Mouse (Mus musculus): ENCODE results near the gene Tnik.

Gene Tnik

DNA sequence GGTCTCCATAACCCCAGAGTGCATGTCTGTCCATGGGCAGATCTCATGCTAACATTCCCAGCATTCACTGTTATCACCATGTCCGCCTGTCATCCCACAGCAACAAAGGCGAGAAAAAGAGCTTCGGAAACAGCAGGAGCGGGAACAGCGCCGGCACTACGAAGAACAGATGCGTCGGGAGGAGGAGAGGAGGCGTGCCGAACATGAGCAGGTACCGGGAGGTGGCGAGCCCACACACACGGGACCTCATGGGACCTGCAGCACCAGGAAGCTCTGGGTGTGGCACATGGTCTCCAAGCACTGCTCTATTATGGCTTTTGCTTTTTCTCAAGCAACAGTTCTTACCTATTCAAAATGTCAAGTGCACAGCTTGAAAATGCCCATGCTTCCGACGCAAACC is 330.9 kb downstream of the Tnik start:
- in situ Hi-C loops (cut with MboI, MseI) = no loop called here

DNA sequence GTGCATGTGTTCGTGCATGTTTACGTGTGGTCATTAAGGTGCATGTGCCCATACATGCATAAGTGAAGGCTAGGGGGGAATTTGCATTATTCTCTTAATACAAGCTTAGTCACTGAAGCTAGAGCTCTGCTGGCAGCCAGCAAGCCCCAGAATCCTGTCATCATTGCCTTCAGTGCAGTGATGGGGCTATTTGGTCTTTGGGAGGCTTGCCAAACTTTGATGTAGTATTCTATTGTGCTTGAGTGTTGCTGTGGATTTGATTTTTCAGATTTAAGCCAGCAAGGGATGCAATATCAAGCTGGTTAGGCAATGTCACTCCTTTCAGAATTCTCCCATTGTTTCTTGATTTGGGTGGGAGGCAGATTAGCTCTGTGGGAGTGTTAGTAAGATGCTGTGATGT is 336.5 kb downstream of the Tnik start:
- in situ Hi-C loops (cut with MboI, MseI) = no loop called here

DNA sequence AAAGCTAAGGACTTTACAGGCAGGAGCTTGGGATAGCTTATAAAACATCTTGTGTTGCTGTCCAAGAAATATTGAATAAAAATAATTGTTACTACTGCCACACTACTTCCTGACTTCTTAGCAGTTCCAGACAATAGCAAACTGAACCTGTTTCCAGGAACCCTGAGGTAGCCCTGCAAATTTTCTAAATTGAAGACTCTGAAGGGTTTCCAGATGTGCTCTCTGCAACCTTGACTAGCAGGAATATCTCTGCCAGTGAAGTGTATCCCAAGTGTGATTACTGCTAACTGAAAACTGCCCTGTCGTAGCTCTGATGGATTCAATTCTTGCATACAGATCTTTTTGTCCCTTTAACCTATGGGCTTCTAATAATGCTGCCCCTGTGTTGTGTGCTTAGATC is 343.7 kb downstream of the Tnik start:
- in situ Hi-C loops (cut with MboI, MseI) = no loop called here

DNA sequence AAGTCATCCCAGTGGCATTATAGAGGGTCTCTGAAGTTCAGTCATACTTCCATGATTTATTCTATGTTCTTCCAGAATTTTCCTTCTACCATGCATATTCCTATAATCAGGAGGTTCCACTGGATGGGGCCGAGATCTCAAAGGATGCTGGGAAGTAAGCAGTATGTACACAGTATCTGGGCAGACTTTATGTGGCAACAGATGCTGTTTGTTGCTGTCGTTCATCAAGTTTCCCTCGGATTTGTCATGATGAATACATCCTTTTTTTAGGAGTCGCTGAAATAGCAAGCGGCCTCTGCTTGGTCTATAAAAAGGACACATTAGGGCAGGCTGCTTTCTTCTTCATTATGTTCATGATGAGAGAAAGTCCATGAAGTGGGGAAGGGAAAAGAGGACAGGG is 349.3 kb downstream of the Tnik start:
- in situ Hi-C loops (cut with MboI, MseI) = no loop called here

DNA sequence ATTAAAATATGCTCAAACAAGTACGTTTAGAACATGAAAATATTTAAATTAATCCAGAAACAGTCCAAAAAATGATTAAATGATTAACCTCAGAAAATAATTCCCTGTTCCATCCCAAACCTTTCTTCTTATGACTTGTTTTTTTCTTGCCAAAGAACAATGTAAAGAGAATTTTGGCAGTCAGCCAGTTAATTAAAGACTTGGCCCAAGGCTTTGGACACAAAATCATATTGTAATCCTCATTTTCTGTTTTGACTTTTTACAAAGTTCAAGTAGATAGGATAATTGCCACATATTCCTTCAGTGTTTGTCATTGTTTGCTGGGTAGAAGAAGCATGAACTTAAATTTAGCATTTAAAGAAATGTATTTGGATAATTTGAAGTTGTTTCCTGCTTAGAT is 353.4 kb downstream of the Tnik start:
- in situ Hi-C loops (cut with MboI, MseI) = no loop called here

DNA sequence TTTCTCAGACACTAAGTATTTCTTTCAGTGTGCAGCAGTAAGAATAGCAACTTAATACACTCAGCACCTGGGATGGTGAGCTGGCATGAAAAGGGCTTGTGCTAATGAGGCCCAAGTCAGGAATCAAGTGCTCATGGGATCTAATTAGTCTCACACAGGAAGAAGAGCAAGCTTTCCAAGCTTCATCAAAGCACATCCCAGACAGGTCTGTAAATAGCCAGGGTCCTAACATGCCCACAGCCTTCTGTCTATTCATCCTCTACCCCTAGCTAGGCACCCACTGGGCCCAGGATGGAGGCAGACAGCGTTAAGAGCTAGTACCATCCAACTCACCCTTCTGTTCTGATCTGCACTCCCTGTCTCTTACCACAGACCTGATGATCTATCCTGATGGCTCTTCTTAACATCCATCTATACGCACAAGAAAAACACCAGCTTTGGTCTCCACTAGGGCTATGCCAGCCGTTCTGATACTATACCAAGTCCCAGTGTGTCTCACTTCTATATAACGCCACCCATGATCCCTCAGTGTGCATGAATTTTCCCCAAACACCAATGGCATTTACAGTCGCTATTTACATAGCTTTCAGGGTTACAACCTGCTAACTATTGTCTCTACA is 354.1 kb downstream of the Tnik start:
- in situ Hi-C loops (cut with MboI, MseI) = no loop called here

DNA sequence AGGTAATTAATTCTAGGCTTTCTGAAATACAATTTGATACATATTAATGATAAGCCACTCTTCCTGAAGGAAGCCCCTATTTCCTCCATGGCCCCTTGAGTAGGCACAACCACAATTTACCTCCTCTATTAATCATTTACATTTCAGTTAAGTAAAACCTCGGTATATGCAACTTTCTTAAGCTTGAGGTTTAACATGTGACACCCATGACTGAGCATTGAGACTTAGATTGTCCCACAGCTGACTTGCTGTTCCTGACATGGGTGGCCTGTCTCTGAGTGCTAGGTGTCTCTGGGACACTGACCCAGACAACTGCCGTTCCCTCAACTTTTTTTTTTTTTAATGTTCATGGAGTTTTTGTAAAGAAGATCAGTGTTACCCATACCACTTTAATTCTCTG is 358.8 kb downstream of the Tnik start:
- in situ Hi-C loops (cut with MboI, MseI) = loop anchor here (5.0 kb wide), 1 partner anchor 64 kb away; no protein-coding TSS in a partner anchor

DNA sequence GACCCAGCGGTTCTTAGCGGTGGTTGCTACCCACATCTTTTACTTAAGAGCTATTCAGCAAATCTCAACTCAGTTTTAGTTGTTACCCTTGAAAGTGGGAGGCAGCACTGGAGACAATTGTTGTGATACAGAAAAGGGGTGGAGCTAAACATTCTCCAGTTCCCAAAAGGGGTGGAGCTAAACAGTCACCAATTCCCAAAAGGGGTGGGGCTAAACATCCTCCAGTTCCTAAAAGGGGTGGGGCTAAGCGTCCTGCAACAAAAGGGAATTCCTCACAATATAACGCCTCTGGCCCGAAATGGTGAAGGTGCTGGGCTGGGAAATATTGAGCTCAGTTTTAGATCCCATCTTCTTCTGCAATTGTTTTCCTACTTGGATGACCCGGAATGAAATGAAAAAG is 363.8 kb downstream of the Tnik start:
- in situ Hi-C loops (cut with MboI, MseI) = no loop called here

DNA sequence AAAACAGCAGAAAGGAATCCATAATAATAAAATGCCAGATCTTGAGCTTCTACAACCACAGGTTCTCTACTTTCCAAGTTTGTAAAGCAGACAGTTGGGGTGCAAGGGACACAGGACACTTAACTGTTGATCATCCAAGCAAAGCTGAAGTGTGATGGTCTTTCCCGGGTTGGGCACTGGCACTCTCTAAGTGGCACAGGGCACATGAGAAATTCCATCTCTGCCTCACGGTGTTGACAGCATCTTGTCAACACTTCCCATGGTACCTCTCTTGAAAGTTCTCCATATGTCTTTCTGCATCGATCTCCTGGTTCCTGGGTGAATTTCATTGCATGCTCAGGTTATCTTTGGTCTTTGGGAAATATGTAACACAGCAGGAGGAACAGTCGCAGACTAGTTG is 373.8 kb downstream of the Tnik start:
- in situ Hi-C loops (cut with MboI, MseI) = no loop called here

DNA sequence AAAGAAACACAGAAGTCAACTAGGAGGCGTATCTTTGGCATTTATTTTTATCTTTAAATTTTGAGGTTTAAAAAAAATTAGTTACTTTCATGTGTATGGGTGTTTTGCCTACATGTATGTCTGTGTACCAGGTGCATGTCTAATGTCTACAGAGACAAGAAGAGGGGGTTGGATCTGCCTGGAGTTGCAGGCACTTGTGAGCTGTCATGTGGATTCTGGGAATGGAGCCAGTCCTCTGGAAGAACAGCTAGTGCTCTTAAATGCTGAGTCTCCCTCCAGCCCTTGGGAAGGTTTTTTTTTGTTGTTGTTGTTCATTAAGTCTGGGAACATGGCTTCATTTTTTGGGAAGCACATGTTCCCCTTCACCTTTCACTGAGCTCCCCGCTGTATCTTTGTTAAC is 375.9 kb downstream of the Tnik start:
- in situ Hi-C loops (cut with MboI, MseI) = no loop called here

DNA sequence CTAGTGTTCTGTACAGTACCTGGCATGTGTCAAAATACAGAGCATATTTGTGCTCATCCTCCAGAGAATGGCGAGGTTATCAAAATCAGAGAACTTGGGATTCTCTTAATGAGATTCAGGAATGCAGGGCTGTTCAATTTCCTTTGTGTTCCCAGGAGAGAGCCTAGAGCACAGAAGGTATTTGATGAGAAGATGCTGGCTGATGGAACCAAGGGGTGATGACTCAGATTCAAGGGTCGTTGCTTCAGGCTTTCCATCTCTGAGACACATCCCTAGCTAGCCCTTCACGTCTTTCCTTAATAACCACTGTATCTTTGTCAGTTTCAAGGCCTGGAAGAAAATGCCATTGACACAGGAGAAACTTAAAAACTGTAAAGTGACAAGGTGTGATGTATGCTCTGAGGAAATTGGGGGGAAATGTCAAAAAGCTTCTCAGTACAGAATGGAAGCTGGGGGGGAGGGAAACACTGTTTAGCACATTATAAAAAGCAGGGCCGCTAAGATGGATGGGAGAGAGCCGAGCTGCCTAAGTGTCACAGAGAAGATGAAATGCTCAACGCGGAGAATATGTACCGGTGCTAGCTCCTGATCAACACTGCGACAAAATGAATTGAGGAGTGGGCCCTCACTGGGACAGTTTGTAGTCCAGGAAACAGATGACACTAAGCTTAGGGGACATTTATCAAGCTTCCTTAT is 380.4 kb downstream of the Tnik start:
- in situ Hi-C loops (cut with MboI, MseI) = no loop called here

DNA sequence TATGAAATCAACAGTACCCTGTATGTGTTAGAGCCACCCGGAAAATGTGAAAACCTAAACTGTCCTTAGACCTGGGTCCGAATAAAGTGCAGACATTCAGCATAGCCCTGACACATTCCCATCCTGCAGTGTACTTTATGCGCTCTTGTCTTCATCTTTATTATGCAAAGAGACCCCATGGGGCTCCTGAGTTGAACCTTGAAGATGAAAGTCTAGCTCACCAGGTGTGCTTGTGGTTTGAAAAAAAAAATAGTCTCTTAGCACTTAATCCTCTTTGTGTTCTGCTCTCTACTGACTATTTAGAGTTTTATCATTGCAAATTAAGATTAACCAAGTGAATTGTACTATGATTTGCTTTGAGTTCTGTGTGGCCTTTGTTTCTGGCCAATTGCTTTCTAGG is 389.6 kb downstream of the Tnik start:
- in situ Hi-C loops (cut with MboI, MseI) = no loop called here

DNA sequence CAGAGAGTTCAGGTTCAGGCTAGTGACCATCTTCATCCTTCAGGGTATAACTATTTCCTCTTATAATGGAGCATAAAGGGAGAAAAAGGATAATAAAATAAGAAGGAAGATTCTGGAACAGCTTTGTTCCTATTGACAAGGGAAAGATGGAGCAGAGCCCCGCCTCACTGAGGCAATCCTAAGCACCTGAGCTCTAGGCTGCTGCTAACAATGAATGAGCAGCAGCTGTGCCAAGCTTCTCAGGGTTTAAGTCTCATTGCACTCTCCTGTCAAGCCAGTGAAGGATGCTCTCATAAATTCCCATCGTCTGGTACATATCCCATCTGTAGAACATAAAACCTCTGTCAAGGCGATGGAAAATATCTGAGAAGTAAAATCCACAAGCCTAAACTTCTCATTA is 390.0 kb downstream of the Tnik start:
- in situ Hi-C loops (cut with MboI, MseI) = no loop called here

DNA sequence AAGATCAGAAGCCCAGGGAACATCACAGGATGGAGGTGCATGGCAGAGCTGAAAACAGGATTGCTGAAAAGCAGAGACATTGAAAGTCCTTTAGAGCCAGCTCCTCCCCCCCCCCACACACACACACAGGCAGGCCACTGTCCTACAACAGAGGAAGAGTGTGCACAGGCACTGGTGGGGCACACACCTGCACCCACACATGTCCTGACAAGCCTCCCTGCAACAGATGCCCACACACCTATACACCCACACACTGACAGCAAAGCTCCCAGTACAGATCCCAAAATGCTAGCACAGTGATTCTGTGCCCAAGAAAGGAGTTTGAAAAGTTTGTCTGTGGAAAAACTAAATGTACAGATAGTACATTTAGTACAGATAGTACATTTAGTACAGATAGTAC is 391.7 kb downstream of the Tnik start:
- in situ Hi-C loops (cut with MboI, MseI) = no loop called here

DNA sequence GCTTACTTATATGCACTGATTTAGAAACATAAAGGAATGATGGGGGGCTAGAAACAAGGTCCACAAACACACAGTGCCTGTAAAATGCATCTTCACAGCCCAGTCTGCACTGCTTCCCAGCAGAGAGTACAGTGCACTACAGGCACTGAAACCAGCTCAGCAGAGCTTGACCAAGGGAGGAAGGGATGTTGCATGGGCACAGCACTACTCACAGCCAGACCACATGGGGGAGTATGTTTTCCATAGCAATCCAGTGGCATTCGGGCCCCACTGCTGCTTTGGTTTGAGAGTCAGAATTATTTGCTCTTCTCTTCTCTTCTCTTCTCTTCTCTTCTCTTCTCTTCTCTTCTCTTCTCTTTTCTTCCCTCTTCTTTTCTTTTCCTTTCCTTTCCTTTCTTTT is 395.3 kb downstream of the Tnik start:
- in situ Hi-C loops (cut with MboI, MseI) = no loop called here

DNA sequence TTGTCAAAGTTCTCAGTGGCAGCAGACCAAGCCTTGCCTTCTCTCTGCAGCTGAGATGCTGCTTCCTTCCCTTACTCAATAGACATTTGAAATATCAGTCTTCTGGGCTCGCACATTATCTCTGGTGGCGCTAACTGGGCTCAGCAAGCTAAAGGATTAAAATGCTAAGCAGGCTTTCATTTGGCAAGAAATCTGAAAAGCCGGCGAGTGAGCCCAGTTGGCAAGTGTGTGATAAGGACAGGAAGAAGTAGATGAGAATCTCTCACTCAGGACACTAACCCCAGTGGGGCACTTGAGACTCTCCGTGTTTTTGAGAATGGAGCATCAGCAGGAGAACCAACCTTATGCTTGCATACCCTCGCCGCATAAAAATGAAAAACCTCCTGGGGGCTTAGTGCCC is 417.8 kb downstream of the Tnik start:
- in situ Hi-C loops (cut with MboI, MseI) = no loop called here

DNA sequence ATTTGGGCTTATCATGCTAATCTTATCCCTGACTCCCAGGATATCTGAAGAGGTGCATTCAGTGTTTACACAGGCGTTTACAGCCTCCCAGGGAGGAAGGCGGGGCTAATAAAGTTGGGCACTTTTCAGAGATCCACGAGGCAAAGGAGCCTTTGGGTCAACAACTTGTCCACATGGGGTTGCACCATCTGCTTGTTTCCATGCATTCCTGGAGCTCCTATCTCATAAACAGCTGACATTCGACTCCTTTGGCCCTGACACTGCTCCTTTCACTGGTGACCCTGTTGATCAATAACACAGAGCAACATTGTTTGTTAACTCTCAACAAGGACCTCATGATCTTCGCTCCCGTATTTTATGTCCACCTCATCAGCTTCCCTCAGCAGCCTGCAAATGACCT is 418.9 kb downstream of the Tnik start:
- in situ Hi-C loops (cut with MboI, MseI) = no loop called here

DNA sequence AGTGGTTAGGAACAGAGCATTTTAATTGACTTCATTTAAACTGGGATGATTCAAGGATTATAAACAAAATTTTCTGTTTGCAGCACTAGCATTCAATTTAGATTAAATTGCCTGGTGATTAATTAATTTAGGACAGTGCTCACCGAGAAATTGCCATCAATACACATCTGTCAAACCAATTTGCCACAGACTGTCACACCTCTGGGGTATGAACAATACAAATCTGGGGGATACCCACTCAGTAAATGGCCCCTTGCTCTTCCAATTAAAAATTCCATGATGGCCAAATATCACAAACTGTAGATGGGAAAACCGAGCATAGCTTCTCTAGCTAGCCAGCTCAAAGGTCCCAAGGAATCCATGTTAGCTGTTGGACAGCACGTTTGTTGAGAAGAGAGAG is 419.4 kb downstream of the Tnik start:
- in situ Hi-C loops (cut with MboI, MseI) = no loop called here

DNA sequence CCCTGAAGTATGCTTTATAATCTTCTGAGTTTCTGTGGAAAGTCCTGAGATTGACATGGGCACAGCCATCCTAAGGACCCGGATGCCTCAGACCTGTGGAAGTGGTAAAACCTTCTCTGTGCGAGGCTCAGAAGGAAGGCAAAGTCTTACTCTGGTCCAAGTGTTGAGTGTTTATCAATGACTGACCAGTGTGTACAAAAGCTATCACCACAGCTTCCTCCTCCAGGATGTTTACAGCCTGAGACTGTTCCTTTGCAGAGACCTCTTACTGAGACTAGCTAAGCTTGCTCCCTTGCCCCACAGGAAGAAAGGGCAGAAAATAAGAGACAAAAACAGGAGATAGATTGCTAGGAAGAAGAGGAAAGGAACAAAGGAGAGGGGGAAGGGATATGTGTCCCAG is 422.5 kb downstream of the Tnik start:
- in situ Hi-C loops (cut with MboI, MseI) = no loop called here

DNA sequence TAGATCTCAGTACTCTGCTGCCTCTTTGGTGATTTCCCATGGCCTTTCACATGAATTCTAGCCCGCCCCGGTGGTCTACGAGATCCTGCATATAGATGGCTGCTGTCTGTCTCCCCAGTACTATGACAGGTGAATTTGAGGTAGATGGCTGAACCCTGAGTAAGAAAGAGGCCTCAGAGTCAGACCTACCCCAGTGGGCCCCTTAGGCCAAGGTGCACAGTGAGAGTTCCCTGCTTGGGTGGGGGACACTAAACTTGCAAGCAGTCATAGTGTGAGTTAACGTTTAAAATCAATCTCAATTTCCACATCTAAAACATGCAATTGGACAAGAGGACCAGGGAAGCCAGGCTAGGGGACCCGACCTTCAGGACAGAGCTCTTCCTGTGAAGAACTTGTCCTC is 431.8 kb downstream of the Tnik start:
- in situ Hi-C loops (cut with MboI, MseI) = no loop called here

DNA sequence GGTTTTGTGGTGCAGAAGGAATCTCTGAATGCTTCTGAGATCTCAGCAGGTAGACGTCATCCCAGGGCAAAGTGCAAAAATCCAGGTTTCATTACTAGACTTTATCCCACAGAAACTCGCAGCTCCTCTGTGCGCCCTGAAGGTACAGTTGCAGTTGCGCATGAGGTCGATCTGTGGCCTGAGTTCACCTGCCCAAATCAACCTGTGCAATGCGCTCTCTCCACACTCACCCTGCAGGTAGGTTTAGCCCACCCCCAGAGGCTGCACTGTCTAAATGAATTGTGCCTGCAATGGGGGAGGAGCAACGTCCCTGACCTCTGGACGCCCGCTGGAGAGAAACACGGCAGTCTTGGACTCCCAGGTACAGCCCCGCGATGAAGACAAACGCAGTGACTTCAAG is 432.6 kb downstream of the Tnik start:
- in situ Hi-C loops (cut with MboI, MseI) = no loop called here

DNA sequence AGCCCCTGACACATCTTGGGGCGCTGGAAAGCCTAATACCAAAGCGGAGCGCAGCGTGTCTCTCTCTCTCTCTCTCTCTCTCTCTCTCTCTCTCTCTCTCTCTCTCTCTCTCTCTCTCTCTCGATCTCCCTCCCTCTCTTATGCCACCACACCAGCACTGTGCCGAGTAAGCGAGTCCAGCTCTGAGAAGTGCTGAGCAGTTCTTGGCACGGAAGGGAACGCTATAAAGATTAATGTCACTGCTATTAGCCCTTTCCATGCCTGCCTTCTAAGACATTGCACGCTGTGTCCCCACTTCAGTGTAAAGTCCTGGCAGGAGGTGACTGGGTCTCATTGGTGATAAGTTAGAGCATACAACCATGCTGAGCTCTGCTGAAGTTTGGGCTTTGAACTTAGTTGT is 433.1 kb downstream of the Tnik start:
- in situ Hi-C loops (cut with MboI, MseI) = no loop called here

DNA sequence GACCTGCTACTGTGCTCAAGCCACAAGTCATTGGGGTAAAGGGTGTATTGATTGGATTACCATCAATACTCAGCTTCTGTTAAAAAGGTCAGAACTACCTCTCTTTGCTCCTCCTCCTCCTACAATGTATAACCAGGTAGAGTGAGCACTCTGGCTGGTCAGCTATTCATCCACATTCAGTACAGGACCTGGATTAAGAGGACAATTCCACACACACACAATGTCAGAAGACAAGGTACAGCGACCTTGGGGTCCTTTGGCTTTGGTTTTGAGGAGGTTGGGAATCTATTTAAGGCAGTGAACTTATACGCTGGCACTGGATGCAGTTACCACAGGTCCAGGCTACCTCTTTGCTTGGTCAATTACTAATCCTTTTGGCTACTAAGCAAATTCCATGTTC is 434.8 kb downstream of the Tnik start, which contains the start of gene Slc2a2:
Slc2a2 (plus strand) TSS at position 107 of the 400 bp plus-strand sequence.
- in situ Hi-C loops (cut with MboI, MseI) = no loop called here

DNA sequence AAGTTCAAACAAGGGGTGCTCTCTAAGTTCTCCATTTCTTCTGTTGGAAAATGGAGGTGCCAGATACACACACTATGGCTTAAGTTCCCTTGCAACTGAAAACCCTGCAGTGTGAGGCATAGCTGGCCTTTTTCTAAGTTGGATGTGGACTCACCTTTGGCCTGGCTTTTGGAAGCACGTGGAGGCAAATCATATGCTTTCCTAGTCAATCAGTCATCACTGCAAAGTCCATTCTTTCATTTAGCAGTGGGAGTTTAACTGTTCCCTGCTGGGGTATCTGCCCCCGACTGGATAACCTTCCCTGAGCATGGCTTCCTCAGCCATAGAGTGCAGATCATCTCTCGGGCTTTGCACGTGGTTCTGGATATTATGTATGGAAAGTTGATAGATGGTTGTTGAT is 436.6 kb downstream of the Tnik start:
- in situ Hi-C loops (cut with MboI, MseI) = no loop called here

Data from T-helper 2 cell (primary cell).